Mouse (Mus musculus) G1E-ER4 (cell line): ENCODE measurements around the gene Steap2. TPM values are rescaled to one million over a fixed set of nuclear protein-coding genes. Genes with fewer than 3 reads are reported as not detected.

Source experiments
- GATA1 ChIP-seq: IDR thresholded peaks from one replicate; pipeline ENCODE4 v1.8.0; 2012; ENCODE audit warnings: low read length, inconsistent platforms
- polyA plus RNA-seq: library from polyadenylated mRNA; stranded (reverse); fragments of >175 nt; gene quantifications from 2 replicates; pipeline ENCODE4 v1.2.3, GENCODE M21; 2012

The Steap2 gene
- polyA plus RNA-seq = not detected in 2 replicates

DNA sequence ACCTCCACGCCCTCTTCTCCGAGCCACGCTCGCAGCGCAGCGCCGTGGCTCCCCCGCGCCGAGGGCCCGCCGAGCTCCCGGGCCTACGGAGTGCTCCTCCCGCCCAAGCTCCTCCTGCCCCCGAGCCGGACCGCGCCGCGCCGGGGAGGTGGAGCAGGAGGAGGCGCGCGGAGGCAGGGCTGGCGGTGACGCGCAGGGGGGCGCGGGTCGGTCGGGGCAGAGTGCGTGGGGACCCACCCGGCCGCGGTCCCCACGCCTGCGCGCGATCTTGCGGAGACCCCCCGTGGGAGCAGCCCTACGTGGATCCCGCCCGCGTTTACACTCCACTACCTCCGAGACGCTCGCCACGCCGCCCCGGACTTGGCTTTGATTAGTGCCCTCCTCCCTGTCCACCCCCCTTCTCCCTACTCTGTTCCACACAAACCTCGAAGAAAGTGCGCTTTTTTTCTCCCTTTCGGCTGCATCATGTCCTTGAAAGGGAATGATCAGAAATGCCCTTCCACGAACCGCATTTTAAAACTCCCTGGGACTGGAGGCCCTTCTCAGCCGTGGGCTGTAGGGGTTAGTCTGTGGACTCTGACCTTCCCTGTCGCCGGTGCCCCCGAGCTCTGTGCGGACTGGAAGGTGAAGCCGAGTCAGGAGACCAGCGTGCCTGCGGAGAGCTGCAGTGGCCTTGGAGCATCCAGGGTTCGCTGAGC, at the start of gene Steap2:
TSS of gene Steap2 (minus strand) at position 623 of the 698 bp plus-strand sequence.
- no peak for TF ChIP-seq GATA1

DNA sequence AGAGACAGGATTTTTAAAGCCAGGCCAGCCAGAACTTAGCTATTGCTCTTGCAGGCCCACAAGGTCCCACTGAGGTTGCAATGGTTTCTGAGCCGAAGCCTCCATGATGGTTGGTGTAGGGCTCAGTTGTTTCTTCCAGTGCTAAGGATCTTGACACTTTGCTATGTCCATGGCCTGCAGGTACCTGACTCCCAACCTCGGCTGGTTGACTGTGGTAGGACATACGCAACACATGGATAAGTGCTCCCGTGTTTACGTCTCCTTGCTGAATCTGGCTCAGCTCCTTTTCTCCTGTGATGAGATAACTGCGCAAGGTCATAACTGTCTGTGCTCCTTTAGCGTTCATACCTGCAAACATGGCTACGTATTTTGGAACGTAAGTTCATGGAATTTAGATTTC, 40.1 kb upstream of the Steap2 start:
- TF ChIP-seq GATA1 = no peak

DNA sequence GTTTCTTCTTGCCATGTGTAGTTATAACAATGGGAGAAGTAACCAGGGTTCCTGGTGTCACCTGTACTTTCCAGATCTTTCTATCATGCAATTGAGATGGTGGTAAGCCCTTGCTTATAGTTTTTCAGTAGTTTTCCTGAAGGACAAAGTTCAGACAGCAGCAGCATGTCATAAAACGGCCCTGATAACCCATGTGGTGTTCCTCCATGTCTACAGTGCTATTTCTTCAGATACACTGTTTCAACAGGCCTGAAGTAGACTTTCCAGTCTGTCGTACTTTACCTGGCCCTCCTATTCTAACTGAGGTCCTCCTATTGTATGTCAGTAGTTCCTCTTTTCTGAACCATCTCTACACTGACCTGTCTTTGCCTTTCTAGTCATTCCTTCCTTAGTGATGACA, 38.5 kb upstream of the Steap2 start:
- TF ChIP-seq GATA1 = no peak

DNA sequence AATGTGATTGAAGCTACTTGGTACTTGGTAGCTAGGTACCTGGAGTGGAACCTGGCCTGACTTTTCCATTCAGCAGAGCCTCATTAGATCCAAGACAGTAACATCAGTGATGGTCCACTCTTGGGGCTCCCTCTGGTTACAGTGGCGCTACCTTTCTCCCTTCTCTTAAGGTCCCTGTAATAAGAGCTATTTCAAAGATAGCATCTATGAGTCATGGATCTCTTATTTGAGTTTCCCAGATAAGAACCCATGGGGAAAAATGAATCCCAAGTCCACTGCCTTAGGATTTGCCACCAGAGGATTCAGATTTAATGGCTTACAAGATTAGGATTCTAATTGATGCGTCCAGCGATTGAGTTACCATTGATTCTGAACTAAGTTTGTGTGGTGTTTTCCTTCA, 37.8 kb upstream of the Steap2 start:
- no peak for TF ChIP-seq GATA1

DNA sequence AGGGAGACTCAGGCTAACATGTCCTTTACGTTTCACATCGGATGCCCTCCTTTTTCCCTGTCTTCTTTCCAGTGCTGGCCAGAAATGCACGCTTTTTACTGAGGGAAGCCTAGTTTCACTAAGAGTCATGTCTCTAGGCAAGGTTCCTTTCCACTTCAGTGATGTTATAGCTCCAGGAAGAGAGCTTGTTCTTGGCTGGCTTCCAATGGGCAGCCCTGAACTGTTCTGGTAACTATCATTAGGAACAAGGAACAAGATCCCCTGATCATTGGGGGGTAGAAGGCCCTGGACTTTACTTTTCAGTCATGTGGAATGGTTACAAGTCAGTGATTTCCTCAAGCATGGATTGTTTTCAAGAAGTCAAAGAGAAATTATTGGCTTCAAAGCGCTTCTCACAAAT, 35.5 kb upstream of the Steap2 start:
- no peak for TF ChIP-seq GATA1

DNA sequence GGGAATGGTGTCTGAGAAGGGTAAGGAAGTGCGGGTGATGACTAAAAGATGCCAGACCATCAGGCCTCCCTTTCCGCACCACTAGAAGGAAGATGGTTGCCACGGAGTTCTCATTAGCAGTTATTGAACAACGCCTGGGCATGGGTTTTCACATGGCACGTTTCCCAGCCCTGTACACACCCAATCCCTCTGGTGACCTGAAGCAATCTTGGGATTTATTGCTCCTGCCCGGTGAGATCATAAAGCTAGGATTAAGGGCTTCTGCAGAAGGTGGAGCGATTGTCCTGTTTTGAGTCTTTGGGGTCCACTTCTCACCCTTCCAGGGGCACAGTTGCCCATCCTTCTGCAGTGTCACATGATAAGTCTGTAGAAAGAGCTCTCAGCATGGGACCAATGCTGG, 27.8 kb upstream of the Steap2 start:
- TF ChIP-seq GATA1 = no peak

DNA sequence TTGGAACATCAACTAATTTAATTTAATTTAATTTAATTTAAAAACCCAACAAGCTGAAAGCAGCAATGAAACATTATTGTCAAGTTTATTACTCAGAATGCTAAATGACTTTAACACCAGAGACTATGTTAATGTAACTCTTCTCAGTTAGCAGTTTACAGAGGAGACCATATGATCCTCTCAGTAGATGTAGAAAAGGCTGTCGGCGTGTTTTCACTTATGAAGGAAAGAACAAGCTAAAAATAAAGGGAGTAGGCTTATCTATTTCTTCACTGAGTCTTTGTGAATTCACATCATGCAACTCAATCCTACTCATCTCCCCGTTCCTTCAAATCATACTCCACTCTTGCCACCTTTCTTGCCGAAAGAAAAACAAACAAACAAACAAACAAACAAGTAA, 16.7 kb upstream of the Steap2 start:
- TF ChIP-seq GATA1 = no peak

DNA sequence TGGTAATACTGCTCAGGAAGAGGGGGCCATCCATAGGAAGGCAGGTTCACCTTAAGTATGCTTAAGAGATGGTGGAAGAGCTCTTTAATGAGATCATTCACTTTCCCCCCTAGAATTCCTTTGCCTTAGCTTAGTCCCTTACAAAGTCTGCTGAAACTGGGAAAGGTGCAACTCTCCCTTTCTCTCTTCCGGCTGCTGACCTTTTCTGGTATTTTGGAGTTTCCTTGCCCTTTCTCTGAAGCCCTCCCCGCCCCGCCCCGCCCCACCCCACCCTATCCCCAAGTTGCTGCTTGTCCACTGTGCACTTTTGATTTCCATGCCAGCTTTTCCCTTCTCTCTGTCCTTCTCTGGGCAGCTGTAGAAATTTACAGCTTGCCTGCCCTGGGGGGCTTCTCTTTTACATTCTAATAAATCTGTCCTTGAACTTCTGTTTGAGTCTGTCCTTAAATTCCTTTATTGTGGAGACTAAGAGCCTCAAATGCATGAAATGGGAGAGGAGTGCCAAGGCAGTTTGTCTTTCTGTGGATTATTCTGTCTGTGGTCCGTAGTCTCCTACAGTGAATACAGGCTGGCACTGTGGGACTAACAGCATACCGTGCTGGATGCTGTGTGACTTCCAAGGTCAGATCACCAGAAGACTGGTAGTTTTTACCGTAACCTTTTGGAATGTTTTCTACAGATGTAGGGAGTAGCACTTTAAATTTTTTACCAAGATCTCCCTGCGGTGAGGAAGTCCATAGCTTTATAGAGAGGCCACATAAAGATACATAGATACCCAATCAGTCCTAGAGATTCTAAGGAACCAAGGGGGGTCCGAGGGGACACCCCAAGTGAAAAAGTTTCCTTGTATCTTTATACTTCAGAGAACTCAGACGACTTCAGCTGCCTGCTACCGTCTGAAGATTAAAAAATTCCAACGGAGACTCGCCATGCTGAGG, 13.2 kb upstream of the Steap2 start:
- no peak for TF ChIP-seq GATA1

DNA sequence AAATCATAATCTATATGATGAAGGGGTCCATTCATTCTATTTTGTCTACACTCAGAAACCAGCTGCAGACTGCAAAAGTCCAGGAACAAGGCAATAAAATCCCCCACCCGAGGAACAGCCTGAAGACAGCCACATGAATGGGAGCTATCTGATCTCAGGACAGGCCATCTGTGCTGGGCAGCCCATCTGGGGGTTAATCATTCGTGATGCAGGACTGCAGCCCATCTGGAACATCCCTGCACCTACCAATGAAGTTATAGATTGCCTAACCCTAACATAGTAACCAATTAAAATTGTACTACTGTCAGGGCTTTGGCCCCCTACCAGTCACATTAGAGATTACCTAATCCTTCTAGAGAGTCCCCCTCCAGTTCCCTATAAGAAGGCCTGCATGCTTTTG, 10.6 kb upstream of the Steap2 start:
- no peak for TF ChIP-seq GATA1

DNA sequence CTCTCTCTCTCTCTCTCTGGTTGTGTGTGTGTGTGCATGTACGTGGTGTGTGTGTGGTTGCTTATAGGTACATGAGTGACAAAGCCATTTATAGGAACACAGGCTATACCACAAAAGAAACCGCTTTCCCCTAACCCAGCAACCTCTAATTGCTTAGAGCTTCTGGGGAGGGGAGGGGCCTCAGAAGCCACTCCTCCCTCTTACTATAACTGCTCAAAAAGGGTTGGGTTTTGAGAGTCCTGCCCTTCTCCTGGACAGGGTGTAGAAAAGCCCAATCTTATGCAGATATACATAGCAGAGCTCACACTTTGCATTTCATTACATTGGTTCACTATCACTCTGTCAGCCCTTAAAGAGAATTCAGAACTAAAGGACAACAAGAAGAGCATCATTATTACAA, 6.0 kb upstream of the Steap2 start:
- TF ChIP-seq GATA1 = no peak

DNA sequence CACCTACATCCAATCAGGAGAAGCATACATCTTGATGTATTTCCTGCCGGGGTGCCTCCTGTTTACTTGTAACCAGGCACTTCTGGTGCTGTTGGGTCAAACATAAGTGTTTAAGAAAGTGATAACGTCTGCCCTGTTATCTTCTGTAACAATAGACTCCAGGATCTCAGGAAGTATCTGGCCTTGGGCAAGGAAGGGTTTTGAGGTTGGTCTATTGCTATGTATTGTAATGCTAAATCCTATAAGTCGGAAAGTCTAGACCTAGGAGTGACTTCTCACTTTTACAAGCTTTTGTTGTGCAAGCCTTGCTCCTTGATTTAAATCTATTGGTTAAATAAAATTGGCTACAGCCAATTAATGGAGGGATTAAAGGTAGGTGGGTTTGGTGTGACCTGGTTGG, 4.5 kb upstream of the Steap2 start:
- no peak for TF ChIP-seq GATA1

DNA sequence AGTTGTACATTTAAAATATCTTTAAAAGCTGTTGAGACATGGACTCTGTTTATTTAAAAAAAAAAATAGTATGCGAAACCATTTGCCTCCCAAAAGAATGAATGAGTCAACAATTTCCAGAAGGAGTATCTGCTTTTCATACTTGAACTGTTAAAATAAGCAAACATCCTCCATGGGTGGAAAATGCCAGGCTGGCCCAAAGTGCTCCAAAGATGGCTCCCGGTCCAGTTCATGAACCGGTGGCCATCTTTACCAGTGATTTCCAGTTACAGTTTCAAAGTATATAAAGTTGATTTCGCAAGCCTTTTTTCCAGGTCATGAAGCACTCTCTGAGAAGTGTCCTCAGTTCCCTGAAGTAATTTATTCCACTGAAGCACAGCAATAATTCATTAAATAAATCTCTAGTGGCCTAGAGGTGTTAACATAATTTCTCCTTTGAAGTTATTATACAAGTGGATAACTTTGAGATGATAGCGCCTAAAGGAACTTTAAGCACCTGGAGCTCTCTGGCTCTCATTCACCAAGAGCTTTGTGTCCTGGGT, 1.1 kb upstream of the Steap2 start:
- TF ChIP-seq GATA1 = no peak

DNA sequence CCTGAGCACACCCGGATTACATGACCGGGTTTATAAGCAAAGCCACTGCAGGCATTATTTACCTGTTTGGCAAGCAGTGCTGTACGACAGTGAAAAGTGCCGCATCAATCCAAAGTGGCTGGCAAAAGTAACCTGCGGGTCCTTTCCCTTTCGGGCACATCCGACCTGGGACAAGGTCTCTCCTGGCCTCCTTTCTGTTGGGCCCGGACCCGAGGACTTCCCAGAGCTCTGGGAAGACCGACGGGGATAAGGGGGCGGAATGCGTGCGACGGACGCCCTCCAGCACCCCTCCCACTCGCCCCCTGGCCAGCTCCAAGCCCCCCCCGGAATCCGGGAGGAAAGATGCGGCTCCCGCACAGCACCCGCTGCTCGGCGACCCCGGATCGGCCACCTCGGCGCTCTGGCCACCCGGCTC, 830 bp downstream of the Steap2 start:
- TF ChIP-seq GATA1 = no peak

DNA sequence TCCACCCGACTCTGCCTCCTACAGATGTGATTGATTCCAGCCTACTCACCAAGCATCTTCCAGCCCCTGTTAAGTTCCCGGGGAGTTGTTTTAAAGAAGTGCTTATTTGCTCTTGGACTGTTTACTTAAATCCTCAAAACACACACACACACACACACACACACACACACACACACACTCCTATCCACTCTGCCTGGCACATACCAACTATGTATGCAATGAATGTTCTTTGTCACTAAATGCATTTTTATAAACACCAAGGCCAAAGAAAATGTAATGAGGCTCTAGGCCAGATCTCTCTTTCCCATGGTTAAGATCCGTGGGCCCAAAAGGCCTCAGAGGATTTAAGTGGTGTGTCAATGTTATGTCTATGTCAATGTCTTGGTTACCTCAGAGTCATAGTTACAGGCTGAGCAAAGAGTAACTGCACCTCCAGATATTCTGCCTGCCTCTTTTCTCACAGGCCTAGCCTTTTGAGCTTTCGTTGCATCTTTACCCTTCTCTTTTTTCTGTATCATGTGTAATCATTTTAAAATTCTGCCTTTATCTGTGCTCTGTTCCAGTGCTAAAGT, 2.1 kb downstream of the Steap2 start:
- no peak for TF ChIP-seq GATA1

DNA sequence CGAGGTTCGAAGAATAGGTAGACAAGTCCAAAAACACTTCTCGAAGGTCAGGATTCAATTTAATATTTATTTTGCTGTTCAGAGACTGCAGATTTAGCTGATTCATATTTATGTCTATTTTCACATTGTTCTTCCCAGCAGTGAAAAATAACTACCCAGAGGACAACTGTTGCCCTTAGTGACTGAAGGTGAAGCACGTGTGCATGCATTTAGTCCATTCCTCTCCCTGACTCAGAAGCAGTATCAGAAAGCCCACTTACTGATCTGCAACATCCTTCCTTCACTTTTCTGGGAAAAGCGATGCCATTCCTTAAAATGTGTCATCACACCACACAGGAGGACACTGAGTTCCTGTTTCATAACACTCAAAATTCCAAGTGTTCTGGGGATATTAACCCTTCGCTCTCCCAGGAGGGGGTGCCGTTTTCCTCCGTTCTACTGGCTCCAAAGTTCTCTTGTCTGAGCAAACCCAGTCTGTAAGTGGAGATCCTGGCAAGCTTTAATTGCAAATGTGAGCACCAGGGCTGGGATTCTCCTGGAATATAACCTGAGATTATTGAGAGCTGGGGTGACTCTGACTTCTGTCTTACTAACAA, 5.3 kb downstream of the Steap2 start:
- TF ChIP-seq GATA1 = no peak

DNA sequence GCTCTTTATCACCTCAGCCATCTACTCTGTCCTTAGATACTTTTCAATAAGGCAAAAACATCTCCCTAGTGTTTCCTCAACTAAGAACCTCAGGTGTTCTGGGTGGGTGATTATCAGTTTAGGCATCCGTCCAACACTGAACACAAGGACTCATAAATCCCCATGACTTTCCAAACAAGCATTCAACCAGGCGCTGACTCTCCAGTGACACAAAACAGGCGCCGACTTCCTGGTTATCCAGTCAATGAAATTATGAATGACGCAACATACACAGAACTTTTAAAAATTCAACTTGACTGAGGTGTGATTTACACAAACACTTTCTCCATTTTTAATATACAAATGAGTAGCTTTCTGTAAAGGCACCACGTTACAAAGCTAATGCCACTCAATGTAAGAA, 6.2 kb downstream of the Steap2 start:
- no peak for TF ChIP-seq GATA1
